Mouse (Mus musculus): Measurements from ENCODE around the gene C130074G19Rik. TPM values are rescaled to one million over a fixed set of nuclear protein-coding genes. Genes with fewer than 3 reads are reported as not detected.

C130074G19Rik gene
- total and polyA plus RNA-seq, 3 experiments: not detected

GRCm38 (mm10) chr1:184867640-184868120 is 15.3 kb downstream of the C130074G19Rik start:
- Histone ChIP-seq H3K36me3 (ENCODE audit: control insufficient read depth in 1 of 2, insufficient read depth in 2 of 2, low read length in 2 of 2) (no peaks in the 10 kb centered on the region), H3K27ac (ENCODE audit: control insufficient read depth, low read depth, low read length) (no peak overlapping the region), H3K4me3 (ENCODE audit: control insufficient read depth in 1 of 2, insufficient read depth in 1 of 2, low read depth in 2 of 2, low read length in 2 of 2) (no peak overlapping the region), H3K9me3 (replicated peaks; ENCODE audit: insufficient read depth, low read length) (no peaks in the 10 kb centered on the region), H3K27me3 (ENCODE audit: control insufficient read depth in 1 of 2, insufficient read depth in 2 of 2, low read length in 2 of 2) (peaks cover 0 to 12% of the 10 kb centered on the region in 2 experiments; a peak in 3 of 4 replicates), H3K4me1 (ENCODE audit: control insufficient read depth in 1 of 2, insufficient read depth in 2 of 2, low read length in 2 of 2) (no peaks in the 10 kb centered on the region), H3K9ac (ENCODE audit: control insufficient read depth, low read depth, low read length, poor library complexity, severe bottlenecking) (no peak overlapping the region), H3K79me2 (ENCODE audit: control insufficient read depth, insufficient read depth, low read length, poor library complexity) (no peaks in the 10 kb centered on the region)
- TF ChIP-seq TAL1 (IDR thresholded peaks at IDR 0.05; ENCODE audit: low read length): no peak
- no peak for TF ChIP-seq BHLHE40 (IDR thresholded peaks at IDR 0.05; ENCODE audit: borderline replicate concordance, low read depth, low read length)
- DNase-seq (ENCODE audit: low read depth, low spot score): no peak

GRCm38 (mm10) chr1:184864381-184864801 is 18.6 kb downstream of the C130074G19Rik start:
- Histone ChIP-seq H3K36me3 (ENCODE audit: control insufficient read depth in 1 of 2, insufficient read depth in 2 of 2, low read length in 2 of 2) (no peaks in the 10 kb centered on the region), H3K4me1 (ENCODE audit: control insufficient read depth in 1 of 2, insufficient read depth in 2 of 2, low read length in 2 of 2) (no peaks in the 10 kb centered on the region), H3K27me3 (ENCODE audit: control insufficient read depth in 1 of 2, insufficient read depth in 2 of 2, low read length in 2 of 2) (peaks cover 0 to 11% of the 10 kb centered on the region in 2 experiments; a peak in 3 of 4 replicates), H3K27ac (ENCODE audit: control insufficient read depth, low read depth, low read length) (no peak overlapping the region), H3K79me2 (ENCODE audit: control insufficient read depth, insufficient read depth, low read length, poor library complexity) (no peaks in the 10 kb centered on the region), H3K9ac (ENCODE audit: control insufficient read depth, low read depth, low read length, poor library complexity, severe bottlenecking) (no peak overlapping the region), H3K4me3 (ENCODE audit: control insufficient read depth in 1 of 2, insufficient read depth in 1 of 2, low read depth in 2 of 2, low read length in 2 of 2) (no peak overlapping the region), H3K9me3 (replicated peaks; ENCODE audit: insufficient read depth, low read length) (no peaks in the 10 kb centered on the region)
- no peak for DNase-seq (ENCODE audit: low read depth, low spot score)
- TF ChIP-seq RAD21 (IDR thresholded peaks at IDR 0.05; ENCODE audit: low read depth, low read length) (no peak), MAZ (IDR thresholded peaks at IDR 0.05; ENCODE audit: low read depth, low read length) (no peak), BHLHE40 (IDR thresholded peaks at IDR 0.05; ENCODE audit: borderline replicate concordance, low read depth, low read length) (no peak), GABPA (IDR thresholded peaks at IDR 0.05; ENCODE audit: low read depth, low read length) (no peak), HCFC1 (IDR thresholded peaks at IDR 0.05; ENCODE audit: low read depth, low read length) (no peak), UBTF (IDR thresholded peaks at IDR 0.05; ENCODE audit: borderline replicate concordance, insufficient read depth, low read depth, low read length) (no peak), SIN3A (IDR thresholded peaks at IDR 0.05; ENCODE audit: low read length) (no peak), ZC3H11A (IDR thresholded peaks at IDR 0.05; ENCODE audit: low read depth, low read length) (no peak), ZNF384 (IDR thresholded peaks at IDR 0.05; ENCODE audit: low read depth, low read length) (no peak), SMC3 (IDR thresholded peaks at IDR 0.05; ENCODE audit: low read depth, low read length) (no peak), POLR2AphosphoS5 (IDR thresholded peaks at IDR 0.05; ENCODE audit: borderline replicate concordance, low read depth, low read length) (no peak)

GRCm38 (mm10) chr1:184862636-184863035 is 20.4 kb downstream of the C130074G19Rik start:
- peaks cover 0 to 3% of the 10 kb centered on the region in 2 experiments; a peak in 2 of 4 replicates for H3K27me3 ChIP-seq (ENCODE audit: control insufficient read depth in 1 of 2, insufficient read depth in 2 of 2, low read length in 2 of 2)
- no peak overlapping the region for H3K9ac ChIP-seq (ENCODE audit: control insufficient read depth, low read depth, low read length, poor library complexity, severe bottlenecking)
- H3K79me2 ChIP-seq (ENCODE audit: control insufficient read depth, insufficient read depth, low read length, poor library complexity): no peaks in the 10 kb centered on the region
- no peak overlapping the region for H3K27ac ChIP-seq (ENCODE audit: control insufficient read depth, low read depth, low read length)
- no peaks in the 10 kb centered on the region for H3K9me3 ChIP-seq (replicated peaks; ENCODE audit: insufficient read depth, low read length)
- no peak overlapping the region for H3K4me3 ChIP-seq (ENCODE audit: control insufficient read depth in 1 of 2, insufficient read depth in 1 of 2, low read depth in 2 of 2, low read length in 2 of 2)
- DNase-seq (ENCODE audit: low read depth, low spot score): no peak
- TF ChIP-seq MAFK (IDR thresholded peaks at IDR 0.05; ENCODE audit: borderline replicate concordance, low read depth, low read length) (no peak), ZC3H11A (IDR thresholded peaks at IDR 0.05; ENCODE audit: low read depth, low read length) (no peak), MAX (IDR thresholded peaks at IDR 0.05; ENCODE audit: low read length) (no peak), POLR2AphosphoS5 (IDR thresholded peaks at IDR 0.05; ENCODE audit: borderline replicate concordance, low read depth, low read length) (no peak), CHD2 (IDR thresholded peaks at IDR 0.05; ENCODE audit: low read length) (no peak), CHD1 (IDR thresholded peaks at IDR 0.05; ENCODE audit: low read depth, low read length) (no peak), MXI1 (IDR thresholded peaks at IDR 0.05; ENCODE audit: low read depth, low read length) (no peak), KAT2A (conservative IDR thresholded peaks at IDR 0.05; ENCODE audit: low read depth, low read length) (no peak), MYB (IDR thresholded peaks at IDR 0.05; ENCODE audit: low read depth, low read length) (no peak), TAL1 (IDR thresholded peaks at IDR 0.05; ENCODE audit: low read length) (no peak), NRF1 (IDR thresholded peaks at IDR 0.05; ENCODE audit: insufficient read depth, low read depth, low read length, poor library complexity, severe bottlenecking) (no peak), MAZ (IDR thresholded peaks at IDR 0.05; ENCODE audit: low read depth, low read length) (no peak)
- H3K4me1 ChIP-seq (ENCODE audit: control insufficient read depth in 1 of 2, insufficient read depth in 2 of 2, low read length in 2 of 2): no peaks in the 10 kb centered on the region
- H3K36me3 ChIP-seq (ENCODE audit: control insufficient read depth in 1 of 2, insufficient read depth in 2 of 2, low read length in 2 of 2): no peaks in the 10 kb centered on the region

Measured in MEL (cell line).